Mouse (Mus musculus): ENCODE data around the gene Plekhg2.

- no peak for TF ChIP-seq POLR2A (IDR thresholded peaks at IDR 0.05; ENCODE audit: insufficient read depth, low read depth, low read length)
- TF ChIP-seq CTCF (IDR thresholded peaks at IDR 0.05) = no peak
These were observed 54.4 kb downstream of the Plekhg2 start for GRCm38 (mm10) chr7:28318036-28318435.
